Mouse (Mus musculus): ENCODE measurements at regions not wholly inside any gene's neighbourhood (a gene's known extent, or its start where the extent isn't known, plus 50 kb on each side); places are given as distances from the start of the nearest gene placed in this dataset.

GRCm38 (mm10) chr2:30717566-30718328 is 85.7 kb downstream of the 1700001O22Rik start:
- DNase-seq: peak in 1 of 2 experiments; percentile 68

GRCm38 (mm10) chr2:30716580-30717565 is 86.6 kb downstream of the 1700001O22Rik start:
- peak; percentile 74 to 76 for DNase-seq

- no peak for DNase-seq
Observed at GRCm38 (mm10) chr2:30715720-30716310, 87.6 kb downstream of the 1700001O22Rik start.

- DNase-seq: peak; percentile 72 to 84
Observed at GRCm38 (mm10) chr2:30713535-30713934, 89.9 kb downstream of the 1700001O22Rik start.

GRCm38 (mm10) chr2:30712841-30713401 is 90.5 kb downstream of the 1700001O22Rik start:
- peak; percentile 41 to 60 for DNase-seq

GRCm38 (mm10) chr2:30711853-30712498 is 91.5 kb downstream of the 1700001O22Rik start:
- peak; percentile 92 to 97 for DNase-seq

- DNase-seq: peak in 1 of 2 experiments; percentile 57
Observed at GRCm38 (mm10) chr2:30711476-30711852, 92.0 kb downstream of the 1700001O22Rik start.

GRCm38 (mm10) chr2:30710895-30711294 is 92.6 kb downstream of the 1700001O22Rik start:
- peak in 1 of 2 experiments; percentile 7 for DNase-seq

- DNase-seq: peak in 1 of 2 experiments; percentile 52
Observed at GRCm38 (mm10) chr2:30709386-30709884, 94.0 kb downstream of the 1700001O22Rik start.

GRCm38 (mm10) chr2:30708762-30709385 is 94.6 kb downstream of the 1700001O22Rik start:
- DNase-seq: no peak

- DNase-seq: peak; percentile 81 to 89
Observed at GRCm38 (mm10) chr2:30708001-30708683, 95.3 kb downstream of the 1700001O22Rik start.

- DNase-seq: peak; percentile 84 to 91
Observed at GRCm38 (mm10) chr2:30707099-30708000, 96.1 kb downstream of the 1700001O22Rik start.

GRCm38 (mm10) chr2:30706036-30706435 is 97.4 kb downstream of the 1700001O22Rik start:
- DNase-seq: no peak

- DNase-seq: no peak
Observed at GRCm38 (mm10) chr2:30703308-30703707, 100.2 kb downstream of the 1700001O22Rik start.

- peak in 1 of 2 experiments; percentile 34 for DNase-seq
Observed at GRCm38 (mm10) chr2:30702711-30703110, 100.8 kb downstream of the 1700001O22Rik start.

GRCm38 (mm10) chr2:30700890-30701289 is 102.6 kb downstream of the 1700001O22Rik start:
- DNase-seq: no peak

GRCm38 (mm10) chr2:30700471-30700870 is 103.0 kb downstream of the 1700001O22Rik start:
- DNase-seq: no peak

GRCm38 (mm10) chr2:30699797-30700454 is 103.5 kb downstream of the 1700001O22Rik start:
- DNase-seq: peak; percentile 92
